Mouse (Mus musculus) limb, embryonic 11.5 days (tissue): ENCODE measurements around the gene Cd209g. TPM values are rescaled to one million over a fixed set of nuclear protein-coding genes. Genes with fewer than 3 reads are reported as not detected.

Experiments
- ATAC-seq: fragments of 200-750 bp; cut with Nextera tagmentation; 2 replicates; pipeline ENCODE4 v1.8.0; 2017; ENCODE audit warnings: low read depth; ENCODE audit not compliant: insufficient number of reproducible peaks, low FRiP score, low TSS enrichment
- DNase-seq: peaks from one replicate; pipeline ENCODE4 v3.0.0-alpha.2; 2015; ENCODE audit warnings: low spot score
- H3K27ac ChIP-seq: fragments of 300-500 bp; sonication (generic); replicated peaks from 2 replicates; pipeline ENCODE4 v1.5.1; 2014; ENCODE audit warnings: low read depth, mild to moderate bottlenecking, low read length
- H3K27me3 ChIP-seq: fragments of 300-500 bp; sonication (generic); 2 replicates; pipeline ENCODE4 v1.6.1; 2014; ENCODE audit warnings: mild to moderate bottlenecking, low read length, mixed read lengths; ENCODE audit not compliant: control insufficient read depth, insufficient read depth
- H3K36me3 ChIP-seq: fragments of 300-500 bp; sonication (generic); 2 replicates; pipeline ENCODE4 v1.6.1; 2014; ENCODE audit warnings: mild to moderate bottlenecking, low read length, moderate library complexity, mixed read lengths; ENCODE audit not compliant: control insufficient read depth, insufficient read depth
- H3K4me1 ChIP-seq: fragments of 300-500 bp; sonication (generic); 2 replicates; pipeline ENCODE4 v1.6.1; 2014; ENCODE audit warnings: low read length, mixed read lengths; ENCODE audit not compliant: control insufficient read depth, insufficient read depth
- H3K4me2 ChIP-seq: fragments of 300-500 bp; sonication (generic); 2 replicates; pipeline ENCODE4 v1.6.1; 2014; ENCODE audit warnings: low read depth, mild to moderate bottlenecking, moderate library complexity; ENCODE audit not compliant: severe bottlenecking
- H3K4me3 ChIP-seq: fragments of 300-500 bp; sonication (generic); 2 replicates; pipeline ENCODE4 v1.5.1; 2014; ENCODE audit warnings: low read depth, low read length
- H3K9ac ChIP-seq: fragments of 300-500 bp; sonication (generic); 2 replicates; pipeline ENCODE4 v1.6.1; 2014; ENCODE audit warnings: mild to moderate bottlenecking, low read length
- H3K9me3 ChIP-seq: fragments of 300-500 bp; sonication (generic); 2 replicates; pipeline ENCODE4 v1.6.1; 2016; ENCODE audit warnings: low read length; ENCODE audit not compliant: control insufficient read depth
- WGBS: fragments of 180-500 bp; shearing (Covaris S2); extraction: QIAGEN DNeasy Blood & Tissue Kit; methylation state at CpG from one replicate; pipeline ENCODE4 v1.1.7; 2014; 5-methylcytosine and 5-hydroxymethylcytosine counted together
- polyA plus RNA-seq: library from polyadenylated mRNA; unstranded; fragments of >200 nt; fragmentation: Nextera tagmentation; extraction: Ambion mirVana; gene quantifications from 2 replicates; pipeline ENCODE4 v1.2.1, GENCODE M21; 2014

Gene Cd209g
- polyA plus RNA-seq, 1 experiment from 2014 or later: not detected

GRCm38 (mm10) chr8:4186151-4186550, 52.3 kb downstream of the Cd209g start:
- no peaks in the 10 kb centered on the region for H3K4me1 ChIP-seq
- H3K4me2 ChIP-seq: no peak overlapping the region
- no peaks in the 10 kb centered on the region for H3K9me3 ChIP-seq
- H3K27ac ChIP-seq: no peak overlapping the region
- DNase-seq: no peak
- no peak overlapping the region for H3K4me3 ChIP-seq
- WGBS: 87% methylated on average over 2 of the region's 2 CpGs
- H3K27me3 ChIP-seq: no peaks in the 10 kb centered on the region
- ATAC-seq: no peak
- H3K9ac ChIP-seq: no peak overlapping the region
- no peaks in the 10 kb centered on the region; the same call in 1 of the 2 replicates for H3K36me3 ChIP-seq

Other genes with a start within 250 kb of the Cd209g start
- not detected in 2 replicates for gene Cd209b, start 207.3 kb upstream of the Cd209g start, polyA plus RNA-seq
- gene Cd209c, start 179.4 kb upstream of the Cd209g start, polyA plus RNA-seq: 0.40 and 0.51 TPM in 2 replicates
- not detected in 2 replicates for gene Cd209f, start 28.3 kb upstream of the Cd209g start, polyA plus RNA-seq
- gene Evi5l, start 32.5 kb downstream of the Cd209g start, polyA plus RNA-seq: 17.2 and 17.8 TPM in 2 replicates
- gene Prr36, start 83.4 kb downstream of the Cd209g start, polyA plus RNA-seq: 1.7 and 1.9 TPM in 2 replicates
- gene Lrrc8e, start 92.7 kb downstream of the Cd209g start, polyA plus RNA-seq: 0.09 and 0.13 TPM in 2 replicates
- 19.0 and 19.5 TPM in 2 replicates for gene Map2k7, start 104.6 kb downstream of the Cd209g start, polyA plus RNA-seq
- gene Gm49320, start 104.8 kb downstream of the Cd209g start, polyA plus RNA-seq: 0.68 and 1.0 TPM in 2 replicates
- 1.5 and 3.0 TPM in 2 replicates for gene Tgfbr3l, start 114.1 kb downstream of the Cd209g start, polyA plus RNA-seq
- gene Snapc2, start 119.0 kb downstream of the Cd209g start, polyA plus RNA-seq: 63.4 and 73.5 TPM in 2 replicates
- 97.6 and 106 TPM in 2 replicates for gene Ctxn1, start 125.2 kb downstream of the Cd209g start, polyA plus RNA-seq
- 78.0 and 80.0 TPM in 2 replicates for gene Timm44, start 141.8 kb downstream of the Cd209g start, polyA plus RNA-seq
- gene Ccl25, start 191.1 kb downstream of the Cd209g start, polyA plus RNA-seq: 18.2 and 20.8 TPM in 2 replicates
- gene Elavl1, start 191.3 kb downstream of the Cd209g start, polyA plus RNA-seq: 402 and 403 TPM in 2 replicates